Mouse (Mus musculus) monocyte, adult 5-6 weeks (primary cell): ENCODE results near the gene Hoxa10. TPM values are rescaled to one million over a fixed set of nuclear protein-coding genes. Genes with fewer than 3 reads are reported as not detected.

Experiments
- ATAC-seq: fragments of 153-309, 156-312 bp; replicated peaks from 2 replicates; pipeline ENCODE4 v1.8.0; 2017; ENCODE audit warnings: mild to moderate bottlenecking; ENCODE audit not compliant: low TSS enrichment, insufficient number of reproducible peaks, severe bottlenecking, poor library complexity, low FRiP score
- total RNA-seq: library from RNA; stranded (forward); fragments of 200-1000, 200-491, 200-594 nt; gene quantifications from 3 replicates; pipeline ENCODE4 v1.2.3, GENCODE M21; 2017

Gene Hoxa10
- 2.5 TPM in 1 of 3 replicates, not detected in the others for total RNA-seq

GRCm38 (mm10) chr6:52240389-52241000 is at the start of gene Hoxa10:
Gene Hoxa10, minus strand, starts transcription at chr6:52240854.
- ATAC-seq: peak; percentile 78

DNA sequence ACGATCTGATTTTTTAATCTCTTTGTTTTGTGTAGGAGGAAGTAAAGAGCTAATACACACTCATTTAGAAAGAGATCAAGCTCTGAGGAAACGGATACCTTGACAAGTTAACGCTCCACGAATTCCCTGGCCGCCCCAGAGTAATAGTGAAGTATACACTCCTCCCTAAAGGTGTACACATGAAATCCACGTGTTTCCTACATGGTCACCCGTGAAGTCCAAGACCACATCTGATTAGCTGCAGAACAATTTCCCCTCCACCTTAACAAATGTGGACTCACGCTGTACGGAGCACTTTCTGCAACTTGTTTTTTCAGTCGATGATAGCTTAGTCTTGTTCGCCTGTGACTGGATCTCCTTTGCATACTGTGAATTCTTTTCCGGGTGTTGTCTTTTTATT is 49.5 kb upstream of the Hoxa10 start:
- ATAC-seq: no peak

- no peak for ATAC-seq
These were observed 43.2 kb upstream of the Hoxa10 start for GRCm38 (mm10) chr6:52283896-52284295.

GRCm38 (mm10) chr6:52281084-52281483 is 40.4 kb upstream of the Hoxa10 start:
- ATAC-seq: no peak

DNA sequence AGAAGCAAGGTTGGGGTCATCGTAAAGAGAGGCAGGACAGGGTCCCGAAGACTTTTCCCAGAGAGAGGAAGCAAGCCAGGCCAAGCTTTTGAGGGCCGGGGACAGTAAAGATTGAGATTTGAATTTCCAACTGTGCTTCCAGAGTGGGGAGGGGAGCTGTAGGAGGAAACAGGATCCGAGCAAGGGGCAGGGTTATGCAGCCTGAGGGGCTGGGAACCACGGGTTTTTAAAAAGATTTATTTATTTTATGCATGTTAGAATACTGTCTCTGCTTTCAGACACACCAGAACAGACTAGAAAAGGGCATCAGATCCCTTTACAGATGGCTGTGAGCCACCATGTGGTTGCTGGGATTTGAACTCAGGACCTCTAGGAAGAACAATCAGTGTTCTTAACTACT is 36.3 kb upstream of the Hoxa10 start:
- no peak for ATAC-seq

- ATAC-seq: no peak
These were observed 35.7 kb upstream of the Hoxa10 start for GRCm38 (mm10) chr6:52276382-52276781.

GRCm38 (mm10) chr6:52275563-52276280 is 35.1 kb upstream of the Hoxa10 start:
- no peak for ATAC-seq

DNA sequence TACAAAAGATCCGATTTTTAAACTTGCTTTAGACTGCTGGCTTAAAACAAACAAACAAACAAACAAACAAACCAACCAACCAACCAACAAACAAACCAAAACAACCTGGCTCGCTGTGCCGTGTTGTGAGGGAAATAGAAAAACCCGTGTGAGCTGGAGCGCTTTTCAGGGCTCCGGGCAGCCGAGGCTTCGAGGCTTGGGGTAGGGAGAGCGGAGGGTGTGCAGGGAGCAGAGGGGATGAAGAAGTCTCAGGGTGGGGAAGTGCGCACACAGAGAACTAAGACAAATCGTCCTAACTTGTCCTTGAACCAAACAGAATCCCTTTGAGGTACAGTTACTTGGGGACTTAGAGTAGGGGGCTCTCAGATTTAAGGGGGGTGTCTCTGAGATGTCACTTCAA is 33.9 kb upstream of the Hoxa10 start:
- no peak for ATAC-seq

DNA sequence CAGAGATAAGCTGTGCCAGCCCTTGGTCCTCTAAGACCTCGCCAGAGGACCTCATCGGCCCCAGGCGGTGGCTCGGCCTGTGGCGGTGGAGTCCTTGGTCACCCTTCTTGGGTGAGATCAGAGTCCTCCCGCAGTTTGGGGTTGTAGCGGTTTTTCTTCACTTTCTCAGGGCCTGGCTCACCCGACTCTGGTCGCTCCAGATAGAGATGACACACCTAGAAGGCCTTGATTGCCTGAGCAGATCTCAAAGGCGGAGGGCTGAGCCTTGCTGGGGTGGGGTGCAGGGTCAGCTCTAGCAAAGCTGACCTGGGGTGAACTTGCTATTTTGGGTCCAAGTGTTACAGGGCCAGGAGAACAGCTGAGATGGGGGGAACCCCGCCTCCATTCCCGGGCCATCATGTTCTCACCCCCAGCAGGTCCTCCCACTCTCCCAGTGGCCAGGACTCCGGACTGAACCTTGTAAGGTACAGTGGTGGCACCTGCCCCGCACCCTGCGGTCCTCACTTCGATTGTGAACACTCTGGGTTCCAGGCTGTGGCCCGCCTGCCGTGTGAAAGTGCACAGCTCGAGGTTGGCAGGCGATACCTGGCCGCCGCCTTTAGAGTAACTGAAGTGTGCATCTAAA is 33.1 kb upstream of the Hoxa10 start:
- ATAC-seq: no peak

GRCm38 (mm10) chr6:52272766-52273655 is 32.4 kb upstream of the Hoxa10 start:
- no peak for ATAC-seq

GRCm38 (mm10) chr6:52270494-52271480 is 30.1 kb upstream of the Hoxa10 start:
- ATAC-seq: no peak

GRCm38 (mm10) chr6:52268756-52269155 is 28.1 kb upstream of the Hoxa10 start:
- no peak for ATAC-seq

GRCm38 (mm10) chr6:52268341-52268740 is 27.7 kb upstream of the Hoxa10 start:
- ATAC-seq: no peak

GRCm38 (mm10) chr6:52267691-52268090 is 27.0 kb upstream of the Hoxa10 start:
- no peak for ATAC-seq

DNA sequence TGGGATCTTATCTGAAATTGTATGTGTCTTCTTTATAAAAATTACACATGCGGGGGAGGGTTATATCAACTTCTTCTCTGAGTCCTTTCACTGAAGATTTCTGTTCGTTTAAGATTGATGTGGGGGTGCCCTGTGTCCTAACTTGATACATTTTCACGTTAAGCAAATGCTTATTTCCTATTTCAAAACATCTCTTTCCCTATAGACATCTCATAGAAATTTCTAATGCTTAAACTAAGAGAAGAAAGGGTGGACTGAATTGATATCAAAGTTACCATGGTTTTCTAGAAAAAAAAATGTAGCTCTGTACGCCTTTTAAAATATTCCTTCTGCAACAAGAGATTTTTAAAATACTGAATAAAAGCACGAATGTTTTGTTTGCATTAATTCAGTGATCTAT is 26.6 kb upstream of the Hoxa10 start:
- no peak for ATAC-seq

DNA sequence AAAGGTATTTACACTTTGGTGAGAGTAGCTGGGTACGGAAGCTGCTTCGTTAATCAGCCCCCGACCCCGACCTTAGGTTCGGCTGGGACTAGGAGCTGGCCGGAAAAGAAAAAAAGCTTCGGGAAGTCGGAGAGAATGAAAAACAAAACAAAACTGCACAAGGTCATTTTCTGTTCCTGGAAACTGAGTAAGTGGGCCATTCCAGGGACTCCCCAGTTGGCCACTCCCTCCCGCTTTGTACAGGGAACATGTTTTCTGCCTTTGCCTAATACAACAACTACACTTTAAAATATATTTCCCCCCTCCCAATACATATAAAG is 26.0 kb upstream of the Hoxa10 start:
- no peak for ATAC-seq

DNA sequence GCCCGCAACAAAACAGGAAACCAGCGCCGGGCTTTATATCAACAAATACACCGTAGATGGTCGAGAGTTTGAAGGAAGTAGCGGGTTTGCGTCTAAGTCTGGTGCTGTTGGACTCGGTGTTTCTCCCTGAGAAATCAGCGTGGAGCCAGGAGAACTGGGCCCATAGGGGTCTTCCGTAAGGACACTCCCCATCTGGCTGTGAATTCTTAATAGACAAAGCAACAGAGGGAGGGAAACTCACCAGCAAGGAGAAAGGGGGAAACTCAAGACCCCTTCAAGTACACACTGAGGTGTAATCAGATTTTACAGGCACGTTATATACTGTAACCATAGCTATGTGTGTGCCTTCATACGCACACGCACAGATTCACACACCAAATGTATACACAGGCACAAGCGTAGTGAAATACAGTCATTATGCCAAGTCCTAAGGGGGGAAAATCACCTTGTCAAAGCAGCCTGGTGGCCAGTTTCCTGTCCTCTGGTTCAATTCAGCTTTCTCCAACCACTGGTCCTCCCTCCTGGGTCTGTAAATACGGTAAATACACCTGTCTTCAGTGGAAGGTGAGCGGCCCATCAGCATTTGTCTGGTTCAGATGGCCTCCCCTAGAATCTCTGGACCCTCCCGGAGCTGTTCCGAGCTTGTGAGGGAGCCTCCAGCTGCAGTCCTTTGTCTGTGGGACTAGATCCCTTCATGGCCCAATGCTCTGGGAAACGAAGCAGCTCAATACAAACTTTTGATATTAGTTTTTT is 25.4 kb upstream of the Hoxa10 start:
- no peak for ATAC-seq
